Mouse (Mus musculus): ENCODE data around the gene Kitl. TPM values are rescaled to one million over a fixed set of nuclear protein-coding genes. Genes with fewer than 3 reads are reported as not detected.
A peak's percentile ranks its signal among the peaks of the same experiment; 100 is the strongest.

The Kitl gene
- total and polyA plus RNA-seq, 2 experiments from 2014 or later: 35.0 to 50.9 TPM

- no peak overlapping the region for H3K9ac ChIP-seq (replicated peaks; ENCODE audit: low read length, poor library complexity, severe bottlenecking)
- no peak for TF ChIP-seq CTCF (IDR thresholded peaks at IDR 0.05)
- H3K36me3 ChIP-seq (ENCODE audit: insufficient read depth, low read length): no peaks in the 10 kb centered on the region
- ATAC-seq (ENCODE audit: low FRiP score): no peak
- no peak for DNase-seq (ENCODE audit: low spot score)
- no peaks in the 10 kb centered on the region for H3K4me1 ChIP-seq (ENCODE audit: insufficient read depth, low read length)
- no peak overlapping the region for H3K27ac ChIP-seq (ENCODE audit: low read depth, low read length)
- H3K27me3 ChIP-seq (ENCODE audit: insufficient read depth, low read length): no peaks in the 10 kb centered on the region
- no peak overlapping the region for H3K4me3 ChIP-seq (ENCODE audit: low read depth, low read length)
- no peaks in the 10 kb centered on the region for H3K9me3 ChIP-seq (ENCODE audit: low read length)
- 92% methylated on average over 2 of the region's 2 CpGs for WGBS
- H3K4me2 ChIP-seq (ENCODE audit: low read depth, low read length, poor library complexity, severe bottlenecking): no peak overlapping the region
Observed at GRCm38 (mm10) chr10:100055082-100055481, 39.7 kb downstream of the Kitl start.

- no peaks in the 10 kb centered on the region for H3K36me3 ChIP-seq (ENCODE audit: insufficient read depth, low read length)
- no peak for ATAC-seq (ENCODE audit: low FRiP score)
- H3K9ac ChIP-seq (replicated peaks; ENCODE audit: low read length, poor library complexity, severe bottlenecking): no peak overlapping the region
- TF ChIP-seq CTCF (IDR thresholded peaks at IDR 0.05): no peak
- no peaks in the 10 kb centered on the region for H3K4me1 ChIP-seq (ENCODE audit: insufficient read depth, low read length)
- 64% methylated on average over 1 of the region's 1 CpGs for WGBS
- no peak for DNase-seq (ENCODE audit: low spot score)
- H3K27me3 ChIP-seq (ENCODE audit: insufficient read depth, low read length): no peaks in the 10 kb centered on the region
- H3K4me2 ChIP-seq (ENCODE audit: low read depth, low read length, poor library complexity, severe bottlenecking): no peak overlapping the region
- no peaks in the 10 kb centered on the region for H3K9me3 ChIP-seq (ENCODE audit: low read length)
- no peak overlapping the region for H3K4me3 ChIP-seq (ENCODE audit: low read depth, low read length)
- H3K27ac ChIP-seq (ENCODE audit: low read depth, low read length): no peak overlapping the region
Observed at GRCm38 (mm10) chr10:100057106-100057623, 41.7 kb downstream of the Kitl start.

- no peak overlapping the region for H3K4me2 ChIP-seq (ENCODE audit: low read depth, low read length, poor library complexity, severe bottlenecking)
- ATAC-seq (ENCODE audit: low FRiP score) (no peak), DNase-seq (ENCODE audit: low spot score) (no peak)
- 95% methylated on average over 4 of the region's 4 CpGs for WGBS
- no peaks in the 10 kb centered on the region for H3K9me3 ChIP-seq (ENCODE audit: low read length)
- no peaks in the 10 kb centered on the region for H3K27me3 ChIP-seq (ENCODE audit: insufficient read depth, low read length)
- H3K9ac ChIP-seq (replicated peaks; ENCODE audit: low read length, poor library complexity, severe bottlenecking): no peak overlapping the region
- H3K27ac ChIP-seq (ENCODE audit: low read depth, low read length): no peak overlapping the region
- no peaks in the 10 kb centered on the region for H3K36me3 ChIP-seq (ENCODE audit: insufficient read depth, low read length)
- H3K4me3 ChIP-seq (ENCODE audit: low read depth, low read length): no peak overlapping the region
- TF ChIP-seq CTCF (IDR thresholded peaks at IDR 0.05): no peak
- H3K4me1 ChIP-seq (ENCODE audit: insufficient read depth, low read length): no peaks in the 10 kb centered on the region
Observed at GRCm38 (mm10) chr10:100059356-100059755, 43.9 kb downstream of the Kitl start.

DNA sequence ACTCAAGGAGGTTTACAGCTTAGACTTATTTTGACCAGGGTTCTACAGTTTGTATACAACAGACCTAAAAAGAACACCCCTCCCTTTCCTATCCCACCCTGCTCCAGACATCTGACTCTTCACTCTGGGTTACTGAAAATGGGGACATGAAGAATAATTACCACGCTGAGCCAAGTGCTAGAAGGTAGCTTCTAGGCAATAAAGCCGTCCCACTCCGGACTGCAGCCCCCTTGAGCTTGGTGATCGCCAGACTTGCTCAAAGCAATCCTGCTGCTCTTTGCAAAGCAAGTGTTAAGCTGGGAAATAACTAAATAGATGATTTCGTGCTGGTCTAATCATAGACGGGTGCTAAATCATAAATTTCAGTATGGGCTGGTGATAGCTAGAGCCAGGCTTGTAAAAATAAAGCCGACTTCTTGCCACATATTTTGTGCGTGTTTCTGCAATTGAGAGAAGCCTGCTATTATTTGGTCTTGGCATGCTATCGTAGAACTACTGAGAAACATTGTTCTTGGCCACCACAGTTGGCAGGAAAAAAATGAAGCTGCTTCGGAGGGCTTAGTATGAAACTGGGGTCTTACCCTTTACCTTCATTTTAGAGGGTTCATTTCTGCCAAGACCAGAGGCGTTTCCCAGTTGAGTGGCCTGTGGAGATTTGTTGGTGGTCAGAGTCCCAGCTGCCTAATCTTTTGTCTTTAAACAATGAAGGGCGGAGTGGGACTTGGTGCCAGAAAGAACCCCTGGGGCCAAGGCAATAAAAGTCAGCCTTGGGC, 50.3 kb downstream of the Kitl start:
- Histone ChIP-seq H3K9me3 (ENCODE audit: low read length) (no peaks in the 10 kb centered on the region), H3K4me3 (ENCODE audit: low read depth, low read length) (no peak overlapping the region), H3K27ac (ENCODE audit: low read depth, low read length) (no peak overlapping the region), H3K4me1 (ENCODE audit: insufficient read depth, low read length) (no peaks in the 10 kb centered on the region), H3K36me3 (ENCODE audit: insufficient read depth, low read length) (no peaks in the 10 kb centered on the region), H3K27me3 (ENCODE audit: insufficient read depth, low read length) (no peaks in the 10 kb centered on the region), H3K9ac (replicated peaks; ENCODE audit: low read length, poor library complexity, severe bottlenecking) (no peak overlapping the region), H3K4me2 (ENCODE audit: low read depth, low read length, poor library complexity, severe bottlenecking) (no peak overlapping the region)
- DNase-seq (ENCODE audit: low spot score): peak; percentile 65
- 13% methylated on average over 12 of the region's 12 CpGs for WGBS
- peak; percentile 41; the same call in 1 of the 2 replicates for ATAC-seq (ENCODE audit: low FRiP score)
- no peak for TF ChIP-seq CTCF (IDR thresholded peaks at IDR 0.05)

- no peak for ATAC-seq (ENCODE audit: low FRiP score)
- WGBS: 30% methylated on average over 7 of the region's 7 CpGs
- Histone ChIP-seq H3K27ac (ENCODE audit: low read depth, low read length) (no peak overlapping the region), H3K4me2 (ENCODE audit: low read depth, low read length, poor library complexity, severe bottlenecking) (no peak overlapping the region), H3K36me3 (ENCODE audit: insufficient read depth, low read length) (no peaks in the 10 kb centered on the region), H3K9me3 (ENCODE audit: low read length) (no peaks in the 10 kb centered on the region), H3K4me1 (ENCODE audit: insufficient read depth, low read length) (no peaks in the 10 kb centered on the region), H3K9ac (replicated peaks; ENCODE audit: low read length, poor library complexity, severe bottlenecking) (no peak overlapping the region), H3K4me3 (ENCODE audit: low read depth, low read length) (no peak overlapping the region), H3K27me3 (ENCODE audit: insufficient read depth, low read length) (no peaks in the 10 kb centered on the region)
- TF ChIP-seq CTCF (IDR thresholded peaks at IDR 0.05): no peak
- no peak for DNase-seq (ENCODE audit: low spot score)
Observed at GRCm38 (mm10) chr10:100066374-100066773, 50.9 kb downstream of the Kitl start.

- Histone ChIP-seq H3K36me3 (ENCODE audit: insufficient read depth, low read length) (no peaks in the 10 kb centered on the region), H3K4me1 (ENCODE audit: insufficient read depth, low read length) (no peaks in the 10 kb centered on the region), H3K27me3 (ENCODE audit: insufficient read depth, low read length) (no peaks in the 10 kb centered on the region), H3K4me3 (ENCODE audit: low read depth, low read length) (no peak overlapping the region), H3K27ac (ENCODE audit: low read depth, low read length) (no peak overlapping the region), H3K4me2 (ENCODE audit: low read depth, low read length, poor library complexity, severe bottlenecking) (no peak overlapping the region), H3K9ac (replicated peaks; ENCODE audit: low read length, poor library complexity, severe bottlenecking) (no peak overlapping the region), H3K9me3 (ENCODE audit: low read length) (no peaks in the 10 kb centered on the region)
- no peak for TF ChIP-seq CTCF (IDR thresholded peaks at IDR 0.05)
- ATAC-seq (ENCODE audit: low FRiP score) (no peak), DNase-seq (ENCODE audit: low spot score) (no peak)
- 91% methylated on average over 1 of the region's 1 CpGs for WGBS
Observed at GRCm38 (mm10) chr10:100072641-100073040, 57.2 kb downstream of the Kitl start.

Measured in midbrain, postnatal 0 days (tissue).